Mouse (Mus musculus) MEL (cell line): ENCODE results near the gene Gosr2. TPM values are rescaled to one million over a fixed set of nuclear protein-coding genes. Genes with fewer than 3 reads are reported as not detected.

ENCODE experiments used
- DNase-seq: peaks from one replicate; pipeline ENCODE4 v3.0.0; 2011; ENCODE audit warnings: low read depth, low spot score
- H3K27ac ChIP-seq: 2 replicates; pipeline ENCODE4 v1.5.1; 2012; ENCODE audit warnings: low read depth, mild to moderate bottlenecking, control low read depth, low read length, moderate library complexity; ENCODE audit not compliant: control insufficient read depth
- H3K27me3 ChIP-seq, 2 experiments: fragments of 150-350 bp in 1 of 2; sonication (generic) in 1 of 2; 2 replicates each; pipeline ENCODE4 v1.6.1; 2012; ENCODE audit warnings: low read length in 2 of 2, mild to moderate bottlenecking in 2 of 2, improper control_type of control experiment in 1 of 2, moderate library complexity in 1 of 2; ENCODE audit not compliant: insufficient read depth in 2 of 2, control insufficient read depth in 1 of 2
- H3K36me3 ChIP-seq, 2 experiments: 2 replicates each; pipeline ENCODE4 v1.6.1; 2012 to 2014; ENCODE audit warnings: low read length in 2 of 2, improper control_type of control experiment in 1 of 2, inconsistent platforms in 1 of 2, mild to moderate bottlenecking in 1 of 2; ENCODE audit not compliant: insufficient read depth in 2 of 2, control insufficient read depth in 1 of 2
- H3K4me1 ChIP-seq, 2 experiments: fragments of 150-350 bp in 1 of 2; sonication (generic) in 1 of 2; 2 replicates each; pipeline ENCODE4 v1.6.1; 2012; ENCODE audit warnings: low read length in 2 of 2, improper control_type of control experiment in 1 of 2, mild to moderate bottlenecking in 1 of 2; ENCODE audit not compliant: insufficient read depth in 2 of 2, control insufficient read depth in 1 of 2
- H3K4me3 ChIP-seq, 2 experiments: fragments of 150-350 bp in 1 of 2; sonication (generic) in 1 of 2; 2 replicates each; pipeline ENCODE4 v1.5.1; 2012; ENCODE audit warnings: low read depth in 2 of 2, low read length in 2 of 2, mild to moderate bottlenecking in 2 of 2, moderate library complexity in 2 of 2, control low read depth in 1 of 2, improper control_type of control experiment in 1 of 2; ENCODE audit not compliant: control insufficient read depth in 1 of 2, insufficient read depth in 1 of 2
- H3K79me2 ChIP-seq: 2 replicates; pipeline ENCODE4 v1.6.1; 2012; ENCODE audit warnings: mild to moderate bottlenecking, low read length, moderate library complexity; ENCODE audit not compliant: control insufficient read depth, poor library complexity, insufficient read depth
- H3K9ac ChIP-seq: 2 replicates; pipeline ENCODE4 v1.6.1; 2012; ENCODE audit warnings: low read depth, mild to moderate bottlenecking, control low read depth, low read length, moderate library complexity; ENCODE audit not compliant: control insufficient read depth, poor library complexity, severe bottlenecking
- H3K9me3 ChIP-seq: fragments of 150-350 bp; sonication (generic); replicated peaks from 2 replicates; pipeline ENCODE4 v1.6.1; 2012; ENCODE audit warnings: mild to moderate bottlenecking, low read length, improper control_type of control experiment, moderate library complexity; ENCODE audit not compliant: insufficient read depth
- BHLHE40 ChIP-seq: IDR thresholded peaks from 2 replicates; pipeline ENCODE4 v1.6.1; 2012; ENCODE audit warnings: low read depth, mild to moderate bottlenecking, inconsistent platforms, low read length, improper control_type of control experiment, borderline replicate concordance
- CHD1 ChIP-seq: IDR thresholded peaks from 2 replicates; pipeline ENCODE4 v1.6.1; 2012; ENCODE audit warnings: low read depth, mild to moderate bottlenecking, inconsistent platforms, low read length, improper control_type of control experiment
- CTCF ChIP-seq, 3 experiments: IDR thresholded peaks in 2 of 3; conservative IDR thresholded peaks in 1 of 3; 2 replicates each; pipeline ENCODE4 v1.5.1; 2011 to 2012; ENCODE audit warnings: low read length in 3 of 3, low read depth in 2 of 3, mild to moderate bottlenecking in 2 of 3, improper control_type of control experiment in 1 of 3, inconsistent platforms in 1 of 3, mixed read lengths in 1 of 3, moderate library complexity in 1 of 3; ENCODE audit not compliant: control insufficient read depth in 1 of 3, insufficient read depth in 1 of 3, poor library complexity in 1 of 3, severe bottlenecking in 1 of 3
- GABPA ChIP-seq: IDR thresholded peaks from 2 replicates; pipeline ENCODE4 v1.6.1; 2012; ENCODE audit warnings: low read depth, mild to moderate bottlenecking, inconsistent platforms, low read length, improper control_type of control experiment, moderate library complexity
- JUND ChIP-seq: IDR thresholded peaks from 2 replicates; pipeline ENCODE4 v1.6.1; 2011; ENCODE audit warnings: low read depth, mild to moderate bottlenecking, improper control_type of control experiment, low read length
- MAFK ChIP-seq: IDR thresholded peaks from 2 replicates; pipeline ENCODE4 v1.6.1; 2011; ENCODE audit warnings: low read depth, mild to moderate bottlenecking, low read length, improper control_type of control experiment, borderline replicate concordance
- MEF2A ChIP-seq: IDR thresholded peaks from 2 replicates; pipeline ENCODE4 v1.6.1; 2014; ENCODE audit warnings: low read depth, mild to moderate bottlenecking, inconsistent platforms, low read length, improper control_type of control experiment; ENCODE audit not compliant: poor library complexity, insufficient replicate concordance, severe bottlenecking; ENCODE audit errors: extremely low read depth
- MXI1 ChIP-seq: IDR thresholded peaks from 2 replicates; pipeline ENCODE4 v1.6.1; 2011; ENCODE audit warnings: mild to moderate bottlenecking, low read depth, low read length, improper control_type of control experiment
- MYC ChIP-seq: IDR thresholded peaks from 2 replicates; pipeline ENCODE4 v1.6.1; 2011; ENCODE audit warnings: low read depth, mild to moderate bottlenecking, low read length, improper control_type of control experiment, moderate library complexity
- NELFE ChIP-seq: IDR thresholded peaks from 2 replicates; pipeline ENCODE4 v1.6.1; 2011; ENCODE audit warnings: low read depth, low read length, improper control_type of control experiment
- POLR2A ChIP-seq, 2 experiments: IDR thresholded peaks; 2 replicates each; pipeline ENCODE4 v1.6.1; 2011 to 2012; ENCODE audit warnings: low read length in 2 of 2, mild to moderate bottlenecking in 2 of 2, control low read depth in 1 of 2, improper control_type of control experiment in 1 of 2, low read depth in 1 of 2, moderate library complexity in 1 of 2; ENCODE audit not compliant: control insufficient read depth in 1 of 2, insufficient read depth in 1 of 2, poor library complexity in 1 of 2
- POLR2AphosphoS2 ChIP-seq: IDR thresholded peaks from 2 replicates; pipeline ENCODE4 v1.6.1; 2011; ENCODE audit warnings: low read length, improper control_type of control experiment
- POLR2AphosphoS5 ChIP-seq: IDR thresholded peaks from 2 replicates; pipeline ENCODE4 v1.6.1; 2012; ENCODE audit warnings: low read depth, borderline replicate concordance, mild to moderate bottlenecking, inconsistent platforms, low read length, moderate library complexity, mixed read lengths
- RAD21 ChIP-seq: IDR thresholded peaks from 2 replicates; pipeline ENCODE4 v1.6.1; 2011; ENCODE audit warnings: mild to moderate bottlenecking, low read depth, low read length, improper control_type of control experiment
- SMC3 ChIP-seq: IDR thresholded peaks from 2 replicates; pipeline ENCODE4 v1.6.1; 2011; ENCODE audit warnings: low read depth, low read length, improper control_type of control experiment
- TBP ChIP-seq: IDR thresholded peaks from 2 replicates; pipeline ENCODE4 v1.8.0; 2011; ENCODE audit warnings: low read depth, low read length, improper control_type of control experiment
- TCF12 ChIP-seq: IDR thresholded peaks from 2 replicates; pipeline ENCODE4 v1.6.1; 2014; ENCODE audit warnings: low read depth, mild to moderate bottlenecking, inconsistent platforms, low read length, improper control_type of control experiment, moderate library complexity
- USF1 ChIP-seq: IDR thresholded peaks from 2 replicates; pipeline ENCODE4 v1.6.1; 2014; ENCODE audit warnings: low read depth, mild to moderate bottlenecking, inconsistent platforms, low read length, improper control_type of control experiment, moderate library complexity
- ZC3H11A ChIP-seq: IDR thresholded peaks from 2 replicates; pipeline ENCODE4 v1.6.1; 2012; ENCODE audit warnings: low read depth, mild to moderate bottlenecking, inconsistent platforms, low read length, improper control_type of control experiment
- ZNF384 ChIP-seq: IDR thresholded peaks from 2 replicates; pipeline ENCODE4 v1.6.1; 2012; ENCODE audit warnings: low read depth, mild to moderate bottlenecking, inconsistent platforms, low read length, improper control_type of control experiment
- polyA plus RNA-seq, 2 experiments: library from polyadenylated mRNA; stranded (reverse) in 1 of 2; unstranded in 1 of 2; fragments of >175 nt in 1 of 2; fragments of >200 nt in 1 of 2; gene quantifications; 2 replicates each; pipeline versions ENCODE4 v1.2.1 to v1.2.4; 2012; ENCODE audit warnings: low replicate concordance in 2 of 2, low read depth in 1 of 2; ENCODE audit not compliant: insufficient read length in 2 of 2, insufficient read depth in 1 of 2, missing spikeins in 1 of 2
- total RNA-seq: library from RNA; depleted of rRNA; stranded (reverse); fragments of 300-350 nt; gene quantifications from 2 replicates; pipeline ENCODE4 v1.2.3, GENCODE M21; 2012

Gene Gosr2
- total and polyA plus RNA-seq, 3 experiments = 101 to 149 TPM; not detected in 1

DNA sequence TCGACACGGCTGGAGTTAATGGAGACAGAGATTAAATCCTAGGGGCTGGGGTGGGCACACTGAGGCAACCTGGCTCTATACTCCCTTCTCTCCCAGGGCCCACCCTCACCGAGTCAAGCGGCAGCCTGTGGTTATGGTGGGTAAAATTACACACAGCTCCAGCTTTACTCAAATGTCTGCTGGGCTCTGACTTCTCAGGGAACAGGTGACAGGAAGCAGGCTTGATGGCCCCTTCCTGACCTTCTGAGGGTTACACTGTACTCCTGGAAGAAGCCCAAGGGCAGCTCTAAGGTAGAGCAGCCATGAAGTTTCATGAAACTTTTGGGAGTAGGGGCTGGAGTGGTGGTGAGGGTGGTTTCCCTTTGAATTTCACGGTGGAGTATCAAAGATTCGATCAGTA, 11.0 kb downstream of the Gosr2 start:
- Histone ChIP-seq H3K36me3 (peaks cover 0 to 31% of the 10 kb centered on the region in 2 experiments; a peak in 2 of 4 replicates), H3K27ac (no peak overlapping the region), H3K4me3 (no peak overlapping the region), H3K79me2 (peaks cover 15% of the 10 kb centered on the region), H3K4me1 (no peaks in the 10 kb centered on the region), H3K9ac (no peak overlapping the region), H3K9me3 (no peaks in the 10 kb centered on the region), H3K27me3 (no peaks in the 10 kb centered on the region)
- DNase-seq = no peak
- TF ChIP-seq NELFE = no peak
- TF ChIP-seq MXI1 = no peak
- no peak for TF ChIP-seq MEF2A
- no peak for TF ChIP-seq ZC3H11A
- TF ChIP-seq SMC3 = no peak
- TF ChIP-seq POLR2A (IDR thresholded peaks at IDR 0.05; ENCODE audit: control insufficient read depth in 1 of 2, insufficient read depth in 1 of 2, low read depth in 1 of 2, low read length in 2 of 2, poor library complexity in 1 of 2) = no peak
- no peak for TF ChIP-seq TBP
- no peak for TF ChIP-seq USF1
- no peak for TF ChIP-seq RAD21
- TF ChIP-seq POLR2AphosphoS2 = no peak
- no peak for TF ChIP-seq ZNF384
- TF ChIP-seq MAFK = no peak
- no peak for TF ChIP-seq POLR2AphosphoS5
- no peak for TF ChIP-seq TCF12
- no peak for TF ChIP-seq GABPA

DNA sequence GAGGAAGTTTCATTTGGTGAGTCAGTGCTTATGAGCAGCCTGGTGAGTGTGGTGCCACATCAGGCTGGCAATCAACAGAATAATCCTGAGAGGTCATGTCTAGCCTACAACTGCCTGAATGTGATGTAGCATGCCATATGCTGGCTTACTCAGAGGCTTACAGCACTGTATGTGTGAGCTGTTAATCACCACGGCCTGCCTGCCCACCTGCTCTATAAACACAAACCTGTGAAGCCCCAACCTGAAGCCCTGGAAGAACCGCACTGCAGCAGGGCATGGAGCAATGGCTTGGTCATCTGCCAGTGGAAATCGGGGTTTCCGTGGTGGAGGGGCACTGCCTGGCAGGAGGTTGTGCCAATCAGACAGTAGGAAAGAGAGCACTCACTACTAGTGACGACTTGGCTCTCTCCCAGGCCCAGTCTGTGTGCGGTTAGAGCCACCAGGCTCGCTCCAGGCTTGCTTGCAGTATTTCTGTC, 12.4 kb downstream of the Gosr2 start:
- Histone ChIP-seq H3K9me3 (no peaks in the 10 kb centered on the region), H3K27me3 (no peaks in the 10 kb centered on the region), H3K36me3 (peaks cover 0 to 36% of the 10 kb centered on the region in 2 experiments; a peak in 2 of 4 replicates), H3K4me1 (no peaks in the 10 kb centered on the region), H3K79me2 (peaks cover 6% of the 10 kb centered on the region), H3K27ac (no peak overlapping the region), H3K4me3 (no peak overlapping the region), H3K9ac (no peak overlapping the region)
- no peak for TF ChIP-seq JUND
- no peak for TF ChIP-seq POLR2AphosphoS2
- no peak for TF ChIP-seq BHLHE40
- TF ChIP-seq MXI1 = no peak
- no peak for TF ChIP-seq POLR2AphosphoS5
- no peak for TF ChIP-seq MEF2A
- TF ChIP-seq CTCF (IDR thresholded peaks at IDR 0.05 in 2 of 3, conservative IDR thresholded peaks at IDR 0.05 in 1 of 3; ENCODE audit: control insufficient read depth in 1 of 3, insufficient read depth in 1 of 3, low read depth in 2 of 3, low read length in 3 of 3, poor library complexity in 1 of 3, severe bottlenecking in 1 of 3) = no peak
- TF ChIP-seq CHD1 = no peak
- no peak for TF ChIP-seq GABPA
- TF ChIP-seq MYC = no peak
- TF ChIP-seq TCF12 = no peak
- DNase-seq = no peak
